20 mouse cellular contexts compared by ENCODE assay signal in the genomic region with DNA sequence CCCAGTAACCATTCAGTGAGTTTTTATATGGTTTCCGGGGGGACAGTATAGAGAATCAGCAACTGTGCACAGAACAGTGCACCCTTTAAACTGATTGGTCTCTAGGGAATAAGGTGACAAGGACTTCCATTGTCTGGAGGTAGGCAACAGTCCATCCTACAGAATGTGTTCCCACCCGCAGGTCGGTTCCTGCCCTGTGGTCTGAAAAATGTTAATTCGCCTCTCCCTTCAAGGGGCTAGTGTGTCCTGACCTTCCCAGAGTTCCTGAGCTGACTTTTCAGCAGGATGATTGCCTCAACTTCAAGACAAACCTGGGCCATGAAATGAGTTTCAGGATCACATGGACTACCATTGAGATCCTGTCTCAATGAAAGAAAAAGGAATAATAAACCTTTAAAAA.
"Had no signal": no experiment of that assay in that cellular context is flagged by ENCODE, and none has a peak within 500 bp of the region (broad histone marks: within the 10 kb centered on the region; RNA-seq: fewer than 3 reads in every experiment).

No protein-coding gene starts in this region.

- H3K27ac ChIP-seq: midbrain, embryonic 10.5 days; midbrain, embryonic 12.5 days; neural tube, embryonic 13.5 days; neural tube, embryonic 15.5 days; stomach, embryonic 15.5 days; stomach, postnatal 0 days had no signal

- H3K4me3 ChIP-seq: midbrain, embryonic 10.5 days; midbrain, embryonic 12.5 days; myocyte; neural tube, embryonic 13.5 days; neural tube, embryonic 15.5 days; stomach, embryonic 15.5 days had no signal

- H3K27me3 ChIP-seq: midbrain, embryonic 12.5 days; neural tube, embryonic 13.5 days; neural tube, embryonic 15.5 days; stomach, embryonic 15.5 days had no signal

- DNase-seq: lung, adult 18-20 months; lung, embryonic 14.5 days; lung, postnatal 10 days; lung, postnatal 4 days; midbrain, embryonic 14.5 days; retina, postnatal 1 day; right cerebral cortex, adult 18-20 months; right cerebral cortex, postnatal 25 days; right cerebral cortex, postnatal 4 days; spleen, adult 18-20 months; thymus, adult 2 months; thymus, postnatal 36 days had no signal

- ATAC-seq: midbrain, embryonic 16.5 days had no signal

- H3K4me2 ChIP-seq: lung, embryonic 14.5 days; midbrain, embryonic 12.5 days; neural tube, embryonic 13.5 days; neural tube, embryonic 15.5 days; stomach, embryonic 15.5 days had no signal

- H3K4me1 ChIP-seq: midbrain, embryonic 10.5 days; midbrain, embryonic 12.5 days; neural tube, embryonic 13.5 days; neural tube, embryonic 15.5 days; stomach, embryonic 15.5 days had no signal

- H3K9ac ChIP-seq: lung, embryonic 14.5 days; midbrain, embryonic 12.5 days; neural tube, embryonic 13.5 days; neural tube, embryonic 15.5 days; stomach, embryonic 15.5 days had no signal

- H3K36me3 ChIP-seq: midbrain, embryonic 10.5 days; midbrain, embryonic 12.5 days; neural tube, embryonic 13.5 days; neural tube, embryonic 15.5 days; stomach, embryonic 15.5 days had no signal

- H3K9me3 ChIP-seq: midbrain, embryonic 10.5 days; midbrain, embryonic 12.5 days; neural tube, embryonic 13.5 days; neural tube, embryonic 15.5 days; stomach, embryonic 15.5 days had no signal
